Mouse (Mus musculus) lung, embryonic 16.5 days (tissue): ENCODE measurements around the gene Zscan21. TPM values are rescaled to one million over a fixed set of nuclear protein-coding genes. Genes with fewer than 3 reads are reported as not detected.

Experiments
- ATAC-seq: fragments of 200-750 bp; cut with Nextera tagmentation; 2 replicates; pipeline ENCODE4 v1.8.0; 2017; ENCODE audit warnings: low read depth, mild to moderate bottlenecking, moderate library complexity
- H3K27ac ChIP-seq: fragments of 300-500 bp; sonication (generic); 2 replicates; pipeline ENCODE4 v1.5.1; 2014; ENCODE audit warnings: mild to moderate bottlenecking, control low read depth, low read length
- H3K27me3 ChIP-seq: fragments of 300-500 bp; sonication (generic); 2 replicates; pipeline ENCODE4 v1.6.1; 2014; ENCODE audit warnings: low read depth, low read length, mixed read lengths; ENCODE audit not compliant: control insufficient read depth, insufficient read depth
- H3K36me3 ChIP-seq: fragments of 300-500 bp; sonication (generic); 2 replicates; pipeline ENCODE4 v1.6.1; 2014; ENCODE audit warnings: low read length; ENCODE audit not compliant: control insufficient read depth, insufficient read depth
- H3K4me1 ChIP-seq: fragments of 300-500 bp; sonication (generic); replicated peaks from 2 replicates; pipeline ENCODE4 v1.6.1; 2014; ENCODE audit warnings: low read length, mixed read lengths; ENCODE audit not compliant: control insufficient read depth, insufficient read depth
- H3K4me2 ChIP-seq: fragments of 300-500 bp; sonication (generic); 2 replicates; pipeline ENCODE4 v1.6.1; 2014; ENCODE audit warnings: low read depth, low read length, control low read depth
- H3K4me3 ChIP-seq: fragments of 300-500 bp; sonication (generic); 2 replicates; pipeline ENCODE4 v1.5.1; 2014; ENCODE audit warnings: mild to moderate bottlenecking, low read length, control low read depth
- H3K9ac ChIP-seq: fragments of 300-500 bp; sonication (generic); 2 replicates; pipeline ENCODE4 v1.6.1; 2014; ENCODE audit warnings: low read length, control low read depth
- H3K9me3 ChIP-seq: fragments of 300-500 bp; sonication (generic); 2 replicates; pipeline ENCODE4 v1.6.1; 2016; ENCODE audit warnings: low read length; ENCODE audit not compliant: control insufficient read depth
- WGBS: fragments of 180-500 bp; shearing (Covaris S2); extraction: QIAGEN DNeasy Blood & Tissue Kit; methylation state at CpG from one replicate; pipeline ENCODE4 v1.1.7; 2014; 5-methylcytosine and 5-hydroxymethylcytosine counted together
- polyA plus RNA-seq: library from polyadenylated mRNA; unstranded; fragments of >200 nt; fragmentation: Nextera tagmentation; extraction: Ambion mirVana; gene quantifications from 2 replicates; pipeline ENCODE4 v1.2.1, GENCODE M21; 2015

Gene Zscan21
- polyA plus RNA-seq, 1 experiment from 2014 or later, result 57.9 TPM

DNA sequence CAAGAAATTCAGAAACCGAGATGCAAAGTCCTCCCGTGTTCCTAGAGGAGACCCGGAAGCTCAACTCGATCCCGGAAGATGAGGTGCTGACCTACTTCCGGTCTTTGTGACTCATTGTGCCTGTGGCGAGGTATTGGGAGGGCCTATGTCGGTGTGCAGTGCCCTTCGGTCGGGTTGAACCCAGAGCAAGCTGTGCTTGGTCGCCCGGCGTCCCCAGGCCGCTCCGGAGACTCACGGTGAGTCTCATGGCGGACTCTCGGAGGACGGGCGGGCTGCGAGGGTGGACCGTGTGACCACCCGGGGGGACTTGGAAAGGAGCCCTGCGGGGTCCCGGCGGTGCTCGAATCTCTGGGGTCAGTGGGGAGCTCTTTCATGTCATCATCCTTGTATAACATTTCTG, 31.7 kb upstream of the Zscan21 start, which contains the start of gene Zkscan1:
Zkscan1 (plus strand) TSS at position 89 of the 400 bp plus-strand sequence.
- Histone ChIP-seq H3K4me3 (peak within 1 kb of the TSS; percentile 99), H3K9me3 (no peaks in the 10 kb centered on the region), H3K27me3 (no peaks in the 10 kb centered on the region), H3K4me1 (peaks cover 5% of the 10 kb centered on the region), H3K4me2 (peak within 1 kb of the TSS; percentile 88), H3K27ac (peak within 1 kb of the TSS; percentile 76), H3K9ac (peak within 1 kb of the TSS; percentile 100), H3K36me3 (peaks cover 5% of the 10 kb centered on the region; the same call in 1 of the 2 replicates)
- under 1% methylated on average over 27 of the region's 27 CpGs for WGBS
- peak; percentile 96 for ATAC-seq

GRCm38 (mm10) chr5:138085421-138085911, 31.2 kb upstream of the Zscan21 start:
- H3K4me3 ChIP-seq, result peak overlapping the region; percentile 99
- peak overlapping the region; percentile 76 for H3K27ac ChIP-seq
- H3K27me3 ChIP-seq, result no peaks in the 10 kb centered on the region
- WGBS, result under 1% methylated on average over 18 of the region's 18 CpGs
- no peak; the same call in 1 of the 2 replicates for ATAC-seq
- H3K36me3 ChIP-seq, result peaks cover 5% of the 10 kb centered on the region; the same call in 1 of the 2 replicates
- H3K9ac ChIP-seq, result peak overlapping the region; percentile 100
- peaks cover 5% of the 10 kb centered on the region for H3K4me1 ChIP-seq
- no peaks in the 10 kb centered on the region for H3K9me3 ChIP-seq
- H3K4me2 ChIP-seq, result peak overlapping the region; percentile 88

GRCm38 (mm10) chr5:138086842-138087241, 29.9 kb upstream of the Zscan21 start:
- 76% methylated on average over 3 of the region's 3 CpGs for WGBS
- no peaks in the 10 kb centered on the region for H3K27me3 ChIP-seq
- H3K9me3 ChIP-seq, result no peaks in the 10 kb centered on the region
- H3K27ac ChIP-seq, result no peak overlapping the region
- no peak for ATAC-seq
- H3K4me2 ChIP-seq, result no peak overlapping the region
- H3K4me1 ChIP-seq, result peaks cover 5% of the 10 kb centered on the region
- peaks cover 5% of the 10 kb centered on the region; the same call in 1 of the 2 replicates for H3K36me3 ChIP-seq
- H3K9ac ChIP-seq, result no peak overlapping the region
- H3K4me3 ChIP-seq, result no peak overlapping the region

GRCm38 (mm10) chr5:138088366-138088765, 28.3 kb upstream of the Zscan21 start:
- Histone ChIP-seq H3K9me3 (no peaks in the 10 kb centered on the region), H3K4me3 (no peak overlapping the region), H3K4me2 (no peak overlapping the region), H3K27me3 (no peaks in the 10 kb centered on the region), H3K27ac (no peak overlapping the region), H3K36me3 (peaks cover 9% of the 10 kb centered on the region; the same call in 1 of the 2 replicates), H3K9ac (no peak overlapping the region), H3K4me1 (peaks cover 5% of the 10 kb centered on the region)
- 67% methylated on average over 3 of the region's 3 CpGs for WGBS
- ATAC-seq, result no peak

GRCm38 (mm10) chr5:138089108-138089551, 27.6 kb upstream of the Zscan21 start:
- WGBS, result 70% methylated on average over 6 of the region's 6 CpGs

DNA sequence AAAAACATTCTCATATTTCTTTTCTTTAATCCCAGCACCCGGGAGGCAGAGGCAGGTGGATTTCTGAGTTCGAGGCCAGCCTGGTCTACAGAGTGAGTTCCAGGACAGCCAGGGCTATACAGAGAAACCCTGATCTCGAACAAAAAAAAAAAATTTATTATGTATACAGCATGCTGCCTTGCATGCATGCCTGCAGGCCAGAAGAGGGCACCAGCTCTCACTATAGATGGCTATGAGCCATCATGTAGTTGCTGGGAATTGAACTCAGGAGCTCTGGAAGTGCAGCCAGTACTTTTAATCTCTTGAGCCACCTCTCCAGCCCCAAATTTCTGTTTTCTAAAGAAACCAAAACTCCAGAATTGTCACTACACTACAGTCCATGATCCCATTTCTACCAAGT, 26.4 kb upstream of the Zscan21 start:
- Histone ChIP-seq H3K27ac (no peak overlapping the region), H3K4me3 (no peak overlapping the region), H3K36me3 (peaks cover 19% of the 10 kb centered on the region), H3K27me3 (no peaks in the 10 kb centered on the region), H3K4me2 (no peak overlapping the region), H3K9ac (no peak overlapping the region), H3K4me1 (peaks cover 5% of the 10 kb centered on the region), H3K9me3 (no peaks in the 10 kb centered on the region)
- WGBS, result 72% methylated on average over 3 of the region's 3 CpGs
- ATAC-seq, result no peak

More at GRCm38 (mm10) chr5:138089108-138089551, 27.6 kb upstream of the Zscan21 start:
- Histone ChIP-seq H3K4me1 (peaks cover 5% of the 10 kb centered on the region), H3K4me3 (no peak overlapping the region), H3K36me3 (peaks cover 15% of the 10 kb centered on the region), H3K27ac (no peak overlapping the region), H3K9ac (no peak overlapping the region), H3K4me2 (no peak overlapping the region), H3K27me3 (no peaks in the 10 kb centered on the region), H3K9me3 (no peaks in the 10 kb centered on the region)
- no peak for ATAC-seq

- 97% methylated on average over 5 of the region's 5 CpGs for WGBS
Observed at GRCm38 (mm10) chr5:138090737-138091136, 26.0 kb upstream of the Zscan21 start.

GRCm38 (mm10) chr5:138092771-138093170, 23.9 kb upstream of the Zscan21 start:
- H3K27me3 ChIP-seq, result no peaks in the 10 kb centered on the region
- H3K4me3 ChIP-seq, result no peak overlapping the region
- peaks cover 23% of the 10 kb centered on the region for H3K36me3 ChIP-seq
- H3K27ac ChIP-seq, result no peak overlapping the region
- no peak overlapping the region for H3K9ac ChIP-seq
- no peaks in the 10 kb centered on the region for H3K9me3 ChIP-seq
- no peaks in the 10 kb centered on the region; the same call in none of the 2 replicates for H3K4me1 ChIP-seq
- no peak for ATAC-seq
- 90% methylated on average over 4 of the region's 4 CpGs for WGBS
- H3K4me2 ChIP-seq, result no peak overlapping the region

More at GRCm38 (mm10) chr5:138090737-138091136, 26.0 kb upstream of the Zscan21 start:
- ATAC-seq, result no peak
- Histone ChIP-seq H3K27me3 (no peaks in the 10 kb centered on the region), H3K9me3 (no peaks in the 10 kb centered on the region), H3K27ac (no peak overlapping the region), H3K4me1 (peaks cover 5% of the 10 kb centered on the region), H3K4me2 (no peak overlapping the region), H3K36me3 (peaks cover 19% of the 10 kb centered on the region), H3K4me3 (no peak overlapping the region), H3K9ac (no peak overlapping the region)

DNA sequence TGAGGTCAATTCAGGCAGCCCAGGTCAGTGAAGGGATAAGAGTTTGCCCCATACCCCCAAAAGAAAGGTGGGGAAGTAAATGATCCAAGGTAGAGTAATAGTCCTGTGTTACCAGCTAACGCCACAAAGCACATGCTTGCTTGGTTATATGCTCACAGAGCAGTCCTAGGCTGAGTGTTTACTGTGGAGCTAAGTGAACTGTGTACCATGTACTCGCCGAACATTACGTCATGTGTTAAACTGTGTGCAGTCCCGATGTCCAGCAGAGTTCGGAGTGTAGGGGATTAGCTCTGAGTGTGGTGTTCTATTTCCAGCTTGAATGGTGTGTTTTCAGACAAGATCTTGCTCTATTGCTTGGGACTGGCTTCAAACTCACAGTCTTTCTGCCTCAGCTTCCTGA, 22.2 kb upstream of the Zscan21 start:
- ATAC-seq, result no peak
- Histone ChIP-seq H3K27ac (no peak overlapping the region), H3K4me2 (no peak overlapping the region), H3K4me3 (no peak overlapping the region), H3K9ac (no peak overlapping the region), H3K27me3 (no peaks in the 10 kb centered on the region), H3K36me3 (peaks cover 36% of the 10 kb centered on the region), H3K4me1 (no peaks in the 10 kb centered on the region), H3K9me3 (no peaks in the 10 kb centered on the region)
- 94% methylated on average over 6 of the region's 6 CpGs for WGBS
